Mouse (Mus musculus): ENCODE measurements around the gene 4933434E20Rik.

- no peak for TF ChIP-seq CTCF (IDR thresholded peaks at IDR 0.05; ENCODE audit: borderline replicate concordance, extremely low read depth, insufficient read depth, insufficient read length)
- TF ChIP-seq POLR2A (IDR thresholded peaks at IDR 0.05; ENCODE audit: borderline replicate concordance, extremely low read depth, insufficient read depth, insufficient read length, poor library complexity, severe bottlenecking) = no peak
Measured at GRCm38 (mm10) chr3:90067851-90068250, 16.4 kb downstream of the 4933434E20Rik start.

Data from brain, embryonic 14.5 days (tissue).